Mouse (Mus musculus) midbrain, embryonic 11.5 days (tissue): ENCODE measurements around the gene Mthfd1. TPM values are rescaled to one million over a fixed set of nuclear protein-coding genes. Genes with fewer than 3 reads are reported as not detected.

Source experiments
- ATAC-seq: fragments of 200-750 bp; cut with Nextera tagmentation; 2 replicates; pipeline ENCODE4 v1.8.0; 2017; ENCODE audit warnings: moderate TSS enrichment, moderate library complexity; ENCODE audit not compliant: low FRiP score
- DNase-seq: peaks from one replicate; pipeline ENCODE4 v3.0.0; 2015; ENCODE audit warnings: low spot score; ENCODE audit errors: missing footprints
- H3K27ac ChIP-seq: fragments of 300-500 bp; sonication (generic); 2 replicates; pipeline ENCODE4 v1.5.1; 2014; ENCODE audit warnings: low read depth, low read length
- H3K27me3 ChIP-seq: fragments of 300-500 bp; sonication (generic); 2 replicates; pipeline ENCODE4 v1.6.1; 2014; ENCODE audit warnings: mild to moderate bottlenecking, low read length, moderate library complexity, mixed read lengths; ENCODE audit not compliant: control insufficient read depth, insufficient read depth
- H3K36me3 ChIP-seq: fragments of 300-500 bp; sonication (generic); 2 replicates; pipeline ENCODE4 v1.6.1; 2014; ENCODE audit warnings: mild to moderate bottlenecking, low read length, moderate library complexity, mixed read lengths; ENCODE audit not compliant: control insufficient read depth, insufficient read depth
- H3K4me1 ChIP-seq: fragments of 300-500 bp; sonication (generic); 2 replicates; pipeline ENCODE4 v1.6.1; 2014; ENCODE audit warnings: low read length; ENCODE audit not compliant: control insufficient read depth, insufficient read depth
- H3K4me2 ChIP-seq: fragments of 300-500 bp; sonication (generic); 2 replicates; pipeline ENCODE4 v1.6.1; 2014; ENCODE audit warnings: mild to moderate bottlenecking, moderate library complexity
- H3K4me3 ChIP-seq: fragments of 300-500 bp; sonication (generic); 2 replicates; pipeline ENCODE4 v1.5.1; 2014; ENCODE audit warnings: low read depth, low read length
- H3K9ac ChIP-seq: fragments of 300-500 bp; sonication (generic); 2 replicates; pipeline ENCODE4 v1.6.1; 2014; ENCODE audit warnings: low read length
- H3K9me3 ChIP-seq: fragments of 300-500 bp; sonication (generic); 2 replicates; pipeline ENCODE4 v1.6.1; 2016; ENCODE audit warnings: low read length; ENCODE audit not compliant: control insufficient read depth
- WGBS: fragments of 180-500 bp; shearing (Covaris S2); extraction: QIAGEN DNeasy Blood & Tissue Kit; methylation state at CpG from one replicate; pipeline ENCODE4 v1.1.7; 2014; 5-methylcytosine and 5-hydroxymethylcytosine counted together
- polyA plus RNA-seq: library from polyadenylated mRNA; unstranded; fragments of >200 nt; fragmentation: Nextera tagmentation; extraction: Ambion mirVana; gene quantifications from 2 replicates; pipeline ENCODE4 v1.2.1, GENCODE M21; 2014

Gene Mthfd1
- polyA plus RNA-seq, 1 experiment from 2014 or later: 62.9 TPM

GRCm38 (mm10) chr12:76311951-76312350, 56.9 kb downstream of the Mthfd1 start:
- ATAC-seq: no peak
- no peak overlapping the region for H3K27ac ChIP-seq

DNA sequence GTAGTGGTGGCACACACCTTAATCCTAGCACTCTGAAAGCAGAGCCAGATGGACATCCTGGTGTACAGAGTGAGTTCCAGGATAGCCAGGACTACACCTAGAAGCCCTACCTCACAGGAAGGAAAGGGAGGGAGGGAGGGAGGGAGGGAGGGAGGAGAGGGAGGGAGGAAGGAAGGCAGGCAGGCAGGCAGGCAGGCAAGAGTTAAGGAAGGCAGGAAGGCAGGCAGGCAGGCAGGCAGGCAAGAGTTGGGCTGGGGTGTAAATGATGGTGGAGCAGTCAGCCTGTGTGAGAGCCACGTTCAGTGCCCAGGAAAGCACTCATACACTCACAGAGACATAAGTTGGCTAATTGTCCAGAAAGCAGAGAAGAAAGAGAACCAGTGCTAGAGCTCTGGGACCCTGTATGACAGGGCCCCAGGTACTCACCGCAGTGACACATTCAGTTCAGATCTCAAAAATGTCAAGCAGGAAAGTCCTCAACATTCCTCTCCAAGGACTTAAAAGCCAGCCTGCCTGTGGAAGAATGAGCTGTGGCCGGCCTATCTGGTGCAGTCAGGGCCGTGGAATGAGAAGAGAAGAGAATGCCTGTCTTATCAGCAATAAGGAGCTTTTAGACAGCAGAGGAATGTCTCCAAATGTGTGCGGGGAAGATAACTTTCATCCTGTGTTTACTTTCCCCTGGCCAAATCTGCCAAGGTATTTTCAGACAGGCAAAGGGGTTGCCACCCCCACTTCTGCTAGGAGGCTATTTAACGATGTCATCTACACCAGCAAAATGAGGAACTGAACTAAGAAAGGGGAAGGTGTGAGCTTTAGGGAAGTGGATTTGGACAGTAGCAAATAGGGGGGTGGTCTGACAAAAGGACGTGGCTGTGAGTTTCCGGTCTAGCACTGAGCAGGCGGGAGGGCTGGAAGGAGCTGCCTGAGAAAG, 63.4 kb downstream of the Mthfd1 start:
- ATAC-seq: no peak
- WGBS: 80% methylated on average over 9 of the region's 9 CpGs
- DNase-seq: no peak
- no peaks in the 10 kb centered on the region for H3K4me1 ChIP-seq
- no peak overlapping the region for H3K27ac ChIP-seq
- no peak overlapping the region for H3K9ac ChIP-seq
- H3K4me2 ChIP-seq: no peak overlapping the region
- no peaks in the 10 kb centered on the region for H3K9me3 ChIP-seq
- H3K27me3 ChIP-seq: no peaks in the 10 kb centered on the region
- no peaks in the 10 kb centered on the region for H3K36me3 ChIP-seq
- no peak overlapping the region for H3K4me3 ChIP-seq

More at GRCm38 (mm10) chr12:76311951-76312350, 56.9 kb downstream of the Mthfd1 start:
- H3K9me3 ChIP-seq: no peaks in the 10 kb centered on the region
- H3K4me2 ChIP-seq: no peak overlapping the region
- H3K36me3 ChIP-seq: 0 out of 2 replicates have a peak, but pooled peaks cover 2% of the 10 kb centered on the region
- DNase-seq: no peak
- H3K27me3 ChIP-seq: no peaks in the 10 kb centered on the region
- WGBS: 94% methylated on average over 8 of the region's 8 CpGs
- H3K4me1 ChIP-seq: no peaks in the 10 kb centered on the region
- H3K9ac ChIP-seq: no peak overlapping the region
- no peak overlapping the region for H3K4me3 ChIP-seq

- Histone ChIP-seq H3K36me3 (no peaks in the 10 kb centered on the region), H3K9ac (peak within 1 kb of the TSS; percentile 68), H3K9me3 (no peaks in the 10 kb centered on the region), H3K4me1 (peaks cover 5% of the 10 kb centered on the region; the same call in 1 of the 2 replicates), H3K4me2 (peak within 1 kb of the TSS; percentile 74), H3K27ac (no peak within 1 kb of the TSS), H3K4me3 (peak within 1 kb of the TSS; percentile 50), H3K27me3 (peaks cover 5% of the 10 kb centered on the region; the same call in 1 of the 2 replicates)
- DNase-seq (peak; percentile 98), ATAC-seq (peak; percentile 99)
- 2% methylated on average over 53 of the region's 53 CpGs for WGBS
Observed at GRCm38 (mm10) chr12:76324679-76325431, 69.8 kb downstream of the Mthfd1 start, which contains the start of gene Akap5. Akap5 (plus strand) TSS chr12:76324891.

- ATAC-seq (no peak), DNase-seq (peak; percentile 66)
- no peaks in the 10 kb centered on the region for H3K9me3 ChIP-seq
- no peak overlapping the region for H3K9ac ChIP-seq
- WGBS: 90% methylated on average over 23 of the region's 23 CpGs
- H3K4me3 ChIP-seq: no peak overlapping the region
- no peak overlapping the region for H3K4me2 ChIP-seq
- H3K27me3 ChIP-seq: peaks cover 5% of the 10 kb centered on the region; the same call in 1 of the 2 replicates
- H3K27ac ChIP-seq: no peak overlapping the region
- H3K4me1 ChIP-seq: peaks cover 5% of the 10 kb centered on the region; the same call in 1 of the 2 replicates
- H3K36me3 ChIP-seq: no peaks in the 10 kb centered on the region
Observed at GRCm38 (mm10) chr12:76326437-76327220, 71.5 kb downstream of the Mthfd1 start.

DNA sequence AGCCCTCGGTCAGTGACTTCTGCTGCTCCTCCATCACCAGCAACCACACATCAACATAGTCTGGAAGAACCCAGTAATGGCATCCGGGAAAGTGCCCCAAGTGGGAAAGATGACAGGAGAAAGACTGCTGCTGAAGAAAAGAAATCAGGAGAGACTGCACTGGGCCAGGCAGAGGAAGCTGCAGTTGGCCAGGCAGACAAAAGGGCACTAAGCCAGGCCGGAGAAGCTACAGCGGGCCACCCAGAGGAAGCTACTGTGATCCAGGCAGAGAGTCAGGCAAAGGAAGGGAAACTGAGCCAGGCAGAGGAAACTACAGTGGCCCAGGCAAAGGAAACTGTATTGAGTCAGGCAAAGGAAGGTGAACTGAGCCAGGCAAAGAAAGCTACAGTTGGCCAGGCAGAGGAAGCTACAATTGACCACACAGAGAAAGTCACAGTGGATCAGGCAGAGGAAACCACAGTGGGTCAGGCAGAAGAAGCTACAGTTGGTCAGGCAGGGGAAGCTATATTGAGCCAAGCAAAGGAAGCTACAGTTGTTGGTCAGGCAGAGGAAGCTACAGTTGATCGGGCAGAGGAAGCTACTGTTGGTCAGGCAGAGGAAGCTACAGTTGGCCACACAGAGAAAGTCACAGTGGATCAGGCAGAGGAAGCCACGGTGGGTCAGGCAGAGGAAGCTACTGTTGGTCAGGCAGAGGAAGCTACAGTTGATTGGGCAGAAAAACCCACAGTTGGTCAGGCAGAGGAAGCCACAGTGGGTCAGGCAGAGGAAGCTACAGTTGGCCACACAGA, 73.7 kb downstream of the Mthfd1 start:
- DNase-seq (peak; percentile 66), ATAC-seq (no peak)
- Histone ChIP-seq H3K9me3 (no peaks in the 10 kb centered on the region), H3K36me3 (no peaks in the 10 kb centered on the region), H3K9ac (no peak overlapping the region), H3K4me2 (no peak overlapping the region), H3K27ac (no peak overlapping the region), H3K27me3 (peaks cover 5% of the 10 kb centered on the region; the same call in 1 of the 2 replicates), H3K4me3 (no peak overlapping the region), H3K4me1 (peaks cover 5% of the 10 kb centered on the region; the same call in 1 of the 2 replicates)
- 90% methylated on average over 6 of the region's 6 CpGs for WGBS

DNA sequence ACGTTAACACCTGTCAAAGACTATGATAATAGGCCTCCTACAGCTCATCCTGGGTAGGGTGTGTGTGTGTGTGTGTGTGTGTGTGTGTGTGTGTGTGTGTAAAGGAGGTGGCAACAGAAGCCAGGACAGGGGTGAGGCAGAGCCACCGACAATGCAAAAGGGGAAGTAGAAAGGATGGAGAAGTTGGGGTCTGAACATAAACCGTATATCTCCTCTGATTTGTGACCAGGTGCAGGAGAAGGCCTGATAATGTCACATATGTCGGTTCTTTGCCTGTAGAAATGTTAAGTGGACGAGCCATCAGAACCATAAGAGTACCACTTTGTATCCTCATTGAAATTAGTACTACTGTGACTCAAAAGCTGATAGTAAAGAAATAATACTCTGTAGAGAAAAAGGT, 78.6 kb downstream of the Mthfd1 start:
- DNase-seq (peak; percentile 57), ATAC-seq (no peak)
- WGBS: 90% methylated on average over 5 of the region's 5 CpGs
- no peak overlapping the region for H3K4me3 ChIP-seq
- H3K4me2 ChIP-seq: no peak overlapping the region
- H3K36me3 ChIP-seq: no peaks in the 10 kb centered on the region
- no peaks in the 10 kb centered on the region for H3K27me3 ChIP-seq
- no peak overlapping the region for H3K9ac ChIP-seq
- no peak overlapping the region for H3K27ac ChIP-seq
- H3K9me3 ChIP-seq: no peaks in the 10 kb centered on the region
- no peaks in the 10 kb centered on the region for H3K4me1 ChIP-seq

DNA sequence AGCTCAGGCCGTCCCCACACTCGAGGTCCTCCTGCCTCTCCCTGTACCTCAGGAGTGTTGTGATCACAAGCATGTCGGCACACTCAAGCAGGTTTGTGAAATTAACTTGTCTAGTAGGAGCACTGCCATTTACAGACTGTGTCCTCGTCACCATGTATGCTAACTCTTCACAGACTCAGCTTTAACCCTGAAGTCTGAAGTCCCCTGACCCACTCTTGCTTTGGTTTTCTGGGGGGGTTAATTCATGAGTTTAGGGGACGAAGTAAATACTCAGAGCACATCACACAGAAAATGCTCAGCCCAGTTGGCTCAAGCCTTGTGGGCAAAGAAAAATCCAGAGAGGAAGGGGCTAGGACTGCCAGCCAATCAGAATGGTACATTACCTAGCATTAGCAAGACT, 80.5 kb downstream of the Mthfd1 start:
- Histone ChIP-seq H3K27ac (no peak overlapping the region), H3K4me1 (no peaks in the 10 kb centered on the region), H3K9me3 (no peaks in the 10 kb centered on the region), H3K4me2 (no peak overlapping the region), H3K27me3 (no peaks in the 10 kb centered on the region), H3K4me3 (no peak overlapping the region), H3K36me3 (no peaks in the 10 kb centered on the region), H3K9ac (no peak overlapping the region)
- 86% methylated on average over 5 of the region's 5 CpGs for WGBS
- DNase-seq (peak; percentile 79), ATAC-seq (no peak)
